Mouse (Mus musculus) bone marrow, adult 2 months (tissue): ENCODE data around the gene Ssx2ip.

Experiments
- CTCF ChIP-seq: fragments of 200-500 bp; IDR thresholded peaks from 2 replicates; pipeline ENCODE4 v1.5.1; 2011; ENCODE audit warnings: low read length, control low read depth; ENCODE audit not compliant: control insufficient read depth, insufficient read depth
- POLR2A ChIP-seq: fragments of 200-500 bp; IDR thresholded peaks from 2 replicates; pipeline ENCODE4 v1.6.1; 2011; ENCODE audit warnings: low read depth, mild to moderate bottlenecking, control low read depth, low read length, borderline replicate concordance; ENCODE audit not compliant: control insufficient read depth

GRCm38 (mm10) chr3:146424306-146424900 is 20.0 kb downstream of the Ssx2ip start:
- TF ChIP-seq POLR2A, result no peak
- TF ChIP-seq CTCF, result no peak
